In the genomic region with DNA sequence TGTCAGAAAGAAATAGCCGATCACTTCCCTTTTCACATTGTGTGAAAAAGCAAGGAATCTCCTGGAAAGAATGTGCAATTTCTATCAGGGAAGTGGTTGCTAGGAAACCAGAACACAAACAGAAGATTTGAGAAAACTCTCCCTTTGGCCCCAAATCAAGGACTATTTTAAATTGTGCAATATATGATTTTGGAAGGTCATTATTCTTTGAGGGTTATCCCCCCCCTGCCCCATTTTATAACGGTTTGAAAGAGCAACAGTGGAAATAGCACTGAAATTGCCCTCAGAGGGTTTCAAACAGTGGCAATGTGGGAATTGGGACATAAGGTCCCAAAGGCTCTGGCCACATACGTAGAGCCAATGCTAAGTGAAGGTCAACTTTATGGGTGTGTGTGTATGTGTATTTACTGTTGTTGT, we compare ENCODE assay signal across 11 mouse cellular contexts.
DNase-seq lines count a peak whose midpoint lies in the region; ATAC-seq and TF ChIP-seq lines count a peak whose summit lies in the region.
"Had no signal": no experiment of that assay in that cellular context is flagged by ENCODE, and none has a peak within 500 bp of the region (broad histone marks: within the 10 kb centered on the region; RNA-seq: fewer than 3 reads in every experiment).

No protein-coding gene starts in this region.

- peak; percentile 85 for DNase-seq in heart, adult 11 months
- no peak for DNase-seq in heart, postnatal 4 days
- DNase-seq in midbrain, embryonic 10.5 days (ENCODE audit: low spot score), result no peak
- no peak for DNase-seq in stomach, postnatal 0 days (ENCODE audit: low spot score)
- no peak for DNase-seq in spleen, adult 12 weeks (ENCODE audit: low spot score)
- no peak for DNase-seq in frontal cortex, postnatal 36 days (ENCODE audit: low spot score in 2 of 2)
- DNase-seq: cerebellum, adult 11-12 months had no signal

- no peak for TF ChIP-seq CTCF in stomach, postnatal 0 days (IDR thresholded peaks at IDR 0.05; ENCODE audit: low read depth)

- H3K27ac ChIP-seq in midbrain, embryonic 10.5 days (replicated peaks), result peak overlapping the region; percentile 71
- no peak overlapping the region for H3K27ac ChIP-seq in midbrain, embryonic 13.5 days
- peak overlapping the region; percentile 51; the same call in 1 of the 2 replicates for H3K27ac ChIP-seq in heart, embryonic 12.5 days (ENCODE audit: poor library complexity, severe bottlenecking)
- H3K27ac ChIP-seq in stomach, postnatal 0 days (replicated peaks), result no peak overlapping the region

- no peak for TF ChIP-seq EP300 in stomach, postnatal 0 days (optimal IDR thresholded peaks at IDR 0.05)

- no peak overlapping the region for H3K9ac ChIP-seq in midbrain, embryonic 13.5 days (replicated peaks)
- H3K9ac ChIP-seq in heart, embryonic 12.5 days, result no peak overlapping the region
- no peak overlapping the region for H3K9ac ChIP-seq in stomach, postnatal 0 days (ENCODE audit: low read length)

- H3K4me2 ChIP-seq in midbrain, embryonic 13.5 days (replicated peaks), result no peak overlapping the region
- no peak overlapping the region for H3K4me2 ChIP-seq in heart, embryonic 12.5 days
- no peak overlapping the region for H3K4me2 ChIP-seq in stomach, postnatal 0 days (replicated peaks; ENCODE audit: low read depth)

- H3K9me3 ChIP-seq in midbrain, embryonic 10.5 days (replicated peaks), result no peaks in the 10 kb centered on the region
- no peaks in the 10 kb centered on the region for H3K9me3 ChIP-seq in midbrain, embryonic 13.5 days
- peaks cover 3% of the 10 kb centered on the region for H3K9me3 ChIP-seq in heart, embryonic 12.5 days (replicated peaks)
- no peaks in the 10 kb centered on the region for H3K9me3 ChIP-seq in stomach, postnatal 0 days (ENCODE audit: control insufficient read depth, low read length)

- no peak overlapping the region for H3K4me3 ChIP-seq in midbrain, embryonic 10.5 days
- no peak overlapping the region for H3K4me3 ChIP-seq in midbrain, embryonic 13.5 days (replicated peaks)
- no peak overlapping the region for H3K4me3 ChIP-seq in heart, embryonic 12.5 days
- H3K4me3 ChIP-seq in stomach, postnatal 0 days (ENCODE audit: low read depth, low read length), result no peak overlapping the region
- H3K4me3 ChIP-seq: erythroblast, embryonic 14.5 days had no signal

- H3K27me3 ChIP-seq in midbrain, embryonic 10.5 days (ENCODE audit: low read depth, poor library complexity, severe bottlenecking), result no peaks in the 10 kb centered on the region
- H3K27me3 ChIP-seq in midbrain, embryonic 13.5 days, result no peaks in the 10 kb centered on the region
- H3K27me3 ChIP-seq in heart, embryonic 12.5 days (replicated peaks), result no peaks in the 10 kb centered on the region
- H3K27me3 ChIP-seq in stomach, postnatal 0 days (ENCODE audit: control insufficient read depth, insufficient read depth, low read length), result no peaks in the 10 kb centered on the region

- ATAC-seq in midbrain, embryonic 13.5 days, result no peak
- no peak for ATAC-seq in heart, embryonic 12.5 days (ENCODE audit: insufficient number of reproducible peaks, low FRiP score)
- ATAC-seq in stomach, postnatal 0 days (ENCODE audit: low FRiP score, low TSS enrichment), result peak; percentile 32; the same call in 1 of the 2 replicates
- ATAC-seq: CD4-positive, CD25-positive, alpha-beta regulatory T cell, adult 4 months had no signal

- H3K36me3 ChIP-seq in midbrain, embryonic 10.5 days, result no peaks in the 10 kb centered on the region
- no peaks in the 10 kb centered on the region for H3K36me3 ChIP-seq in midbrain, embryonic 13.5 days
- no peaks in the 10 kb centered on the region for H3K36me3 ChIP-seq in heart, embryonic 12.5 days
- H3K36me3 ChIP-seq in stomach, postnatal 0 days (ENCODE audit: control insufficient read depth, insufficient read depth, low read length), result no peaks in the 10 kb centered on the region

- WGBS in midbrain, embryonic 10.5 days, result 52% methylated on average over 3 of the region's 3 CpGs
- WGBS in midbrain, embryonic 13.5 days, result 19% methylated on average over 3 of the region's 3 CpGs
- 45% methylated on average over 3 of the region's 3 CpGs for WGBS in heart, embryonic 12.5 days
- 18% methylated on average over 3 of the region's 3 CpGs for WGBS in stomach, postnatal 0 days

- peaks cover 69% of the 10 kb centered on the region for H3K4me1 ChIP-seq in midbrain, embryonic 10.5 days
- peaks cover 36% of the 10 kb centered on the region for H3K4me1 ChIP-seq in midbrain, embryonic 13.5 days (replicated peaks)
- peaks cover 32% of the 10 kb centered on the region for H3K4me1 ChIP-seq in heart, embryonic 12.5 days (replicated peaks)
- no peaks in the 10 kb centered on the region for H3K4me1 ChIP-seq in stomach, postnatal 0 days (replicated peaks; ENCODE audit: control insufficient read depth, insufficient read depth)

Comparison
In these comparisons a context has a peak if more than half of its experiments do, and no peak if none do; other contexts are left out.
1. H3K27ac ChIP-seq: peak in midbrain, embryonic 10.5 days (single experiment) and heart, embryonic 12.5 days (single experiment); none in midbrain, embryonic 13.5 days (single experiment) and stomach, postnatal 0 days (single experiment).